Mouse (Mus musculus) neural tube, embryonic 14.5 days (tissue): ENCODE measurements around the gene Hdc. TPM values are rescaled to one million over a fixed set of nuclear protein-coding genes. Genes with fewer than 3 reads are reported as not detected.

Source experiments
- ATAC-seq: fragments of 200-750 bp; cut with Nextera tagmentation; 2 replicates; pipeline ENCODE4 v1.8.0; 2017; ENCODE audit warnings: low read depth, mild to moderate bottlenecking, moderate TSS enrichment, moderate library complexity
- H3K27ac ChIP-seq: fragments of 300-500 bp; sonication (generic); 2 replicates; pipeline ENCODE4 v1.5.1; 2014; ENCODE audit warnings: low read depth, mild to moderate bottlenecking, control low read depth, low read length, moderate library complexity, mixed read lengths
- H3K27me3 ChIP-seq: fragments of 300-500 bp; sonication (generic); 2 replicates; pipeline ENCODE4 v1.6.1; 2014; ENCODE audit warnings: low read length; ENCODE audit not compliant: control insufficient read depth, insufficient read depth
- H3K36me3 ChIP-seq: fragments of 300-500 bp; sonication (generic); 2 replicates; pipeline ENCODE4 v1.6.1; 2014; ENCODE audit warnings: low read length, mixed read lengths; ENCODE audit not compliant: control insufficient read depth, insufficient read depth
- H3K4me1 ChIP-seq: fragments of 300-500 bp; sonication (generic); 2 replicates; pipeline ENCODE4 v1.6.1; 2014; ENCODE audit warnings: low read length; ENCODE audit not compliant: control insufficient read depth, insufficient read depth
- H3K4me2 ChIP-seq: fragments of 300-500 bp; sonication (generic); 2 replicates; pipeline ENCODE4 v1.6.1; 2014; ENCODE audit warnings: mild to moderate bottlenecking, low read depth, low read length, control low read depth
- H3K4me3 ChIP-seq: fragments of 300-500 bp; sonication (generic); 2 replicates; pipeline ENCODE4 v1.5.1; 2014; ENCODE audit warnings: low read depth, low read length, control low read depth, mixed read lengths
- H3K9ac ChIP-seq: fragments of 300-500 bp; sonication (generic); replicated peaks from 2 replicates; pipeline ENCODE4 v1.6.1; 2014; ENCODE audit warnings: low read depth, mild to moderate bottlenecking, control low read depth, low read length, mixed read lengths
- H3K9me3 ChIP-seq: fragments of 300-500 bp; sonication (generic); 2 replicates; pipeline ENCODE4 v1.6.1; 2016; ENCODE audit warnings: low read length; ENCODE audit not compliant: control insufficient read depth
- WGBS: fragments of 180-500 bp; shearing (Covaris S2); extraction: QIAGEN DNeasy Blood & Tissue Kit; methylation state at CpG from one replicate; pipeline ENCODE4 v1.1.7; 2014; 5-methylcytosine and 5-hydroxymethylcytosine counted together
- polyA plus RNA-seq: library from polyadenylated mRNA; unstranded; fragments of >200 nt; fragmentation: Nextera tagmentation; extraction: Ambion mirVana; gene quantifications from 2 replicates; pipeline ENCODE4 v1.2.1, GENCODE M21; 2014

Gene Hdc
- polyA plus RNA-seq, 1 experiment from 2014 or later, result 0.24 TPM

GRCm38 (mm10) chr2:126575391-126576176 lies 43.5 kb downstream of the Hdc start:
- H3K9ac ChIP-seq, result no peak overlapping the region
- no peaks in the 10 kb centered on the region for H3K36me3 ChIP-seq
- ATAC-seq, result no peak
- no peak overlapping the region for H3K4me3 ChIP-seq
- no peak overlapping the region for H3K4me2 ChIP-seq
- WGBS, result 81% methylated on average over 11 of the region's 11 CpGs
- H3K4me1 ChIP-seq, result no peaks in the 10 kb centered on the region
- no peak overlapping the region for H3K27ac ChIP-seq
- H3K9me3 ChIP-seq, result no peaks in the 10 kb centered on the region
- H3K27me3 ChIP-seq, result no peaks in the 10 kb centered on the region

- Histone ChIP-seq H3K27me3 (no peaks in the 10 kb centered on the region), H3K4me1 (no peaks in the 10 kb centered on the region), H3K27ac (no peak overlapping the region), H3K36me3 (no peaks in the 10 kb centered on the region), H3K4me3 (no peak overlapping the region), H3K9ac (no peak overlapping the region), H3K9me3 (no peaks in the 10 kb centered on the region), H3K4me2 (no peak overlapping the region)
- 87% methylated on average over 4 of the region's 4 CpGs for WGBS
- no peak for ATAC-seq
Measured at GRCm38 (mm10) chr2:126572747-126573146, 46.4 kb downstream of the Hdc start.

- no peaks in the 10 kb centered on the region for H3K36me3 ChIP-seq
- H3K9me3 ChIP-seq, result no peaks in the 10 kb centered on the region
- 79% methylated on average over 1 of the region's 1 CpGs for WGBS
- no peak overlapping the region for H3K4me2 ChIP-seq
- H3K9ac ChIP-seq, result no peak overlapping the region
- no peak overlapping the region for H3K4me3 ChIP-seq
- no peaks in the 10 kb centered on the region for H3K27me3 ChIP-seq
- ATAC-seq, result no peak
- no peak overlapping the region for H3K27ac ChIP-seq
- H3K4me1 ChIP-seq, result no peaks in the 10 kb centered on the region
Measured at GRCm38 (mm10) chr2:126572163-126572562, 46.9 kb downstream of the Hdc start.

- Histone ChIP-seq H3K4me1 (no peaks in the 10 kb centered on the region), H3K4me2 (no peak overlapping the region), H3K27ac (no peak overlapping the region), H3K9me3 (no peaks in the 10 kb centered on the region), H3K4me3 (no peak overlapping the region), H3K27me3 (no peaks in the 10 kb centered on the region), H3K9ac (no peak overlapping the region), H3K36me3 (no peaks in the 10 kb centered on the region)
- WGBS, result 68% methylated on average over 17 of the region's 17 CpGs
- ATAC-seq, result no peak
Measured at GRCm38 (mm10) chr2:126563411-126564105, 55.5 kb downstream of the Hdc start.

- Histone ChIP-seq H3K27ac (no peak overlapping the region), H3K9me3 (no peaks in the 10 kb centered on the region), H3K4me1 (no peaks in the 10 kb centered on the region), H3K27me3 (no peaks in the 10 kb centered on the region), H3K36me3 (no peaks in the 10 kb centered on the region), H3K4me3 (no peak overlapping the region), H3K4me2 (no peak overlapping the region), H3K9ac (no peak overlapping the region)
- no peak for ATAC-seq
- WGBS, result 97% methylated on average over 1 of the region's 1 CpGs
Measured at GRCm38 (mm10) chr2:126560094-126560493, 59.0 kb downstream of the Hdc start.

- Histone ChIP-seq H3K4me3 (no peak overlapping the region), H3K36me3 (no peaks in the 10 kb centered on the region), H3K9me3 (no peaks in the 10 kb centered on the region), H3K27me3 (peaks cover 18% of the 10 kb centered on the region), H3K4me2 (no peak overlapping the region), H3K4me1 (peaks cover 9% of the 10 kb centered on the region; the same call in 1 of the 2 replicates), H3K9ac (no peak overlapping the region), H3K27ac (no peak overlapping the region)
- ATAC-seq, result no peak
- WGBS, result 84% methylated on average over 5 of the region's 5 CpGs
Measured at GRCm38 (mm10) chr2:126555533-126555932, 63.6 kb downstream of the Hdc start.

GRCm38 (mm10) chr2:126553291-126553639 lies 65.8 kb downstream of the Hdc start:
- Histone ChIP-seq H3K27ac (peak overlapping the region; percentile 34; the same call in 1 of the 2 replicates), H3K27me3 (peaks cover 18% of the 10 kb centered on the region), H3K9ac (peak overlapping the region; percentile 69), H3K36me3 (no peaks in the 10 kb centered on the region), H3K4me2 (peak overlapping the region; percentile 96), H3K4me1 (peaks cover 9% of the 10 kb centered on the region; the same call in 1 of the 2 replicates), H3K4me3 (peak overlapping the region; percentile 65), H3K9me3 (no peaks in the 10 kb centered on the region)
- 1% methylated on average over 26 of the region's 26 CpGs for WGBS
- peak; percentile 83 for ATAC-seq

GRCm38 (mm10) chr2:126552357-126553290 lies 66.5 kb downstream of the Hdc start, which contains the start of gene Slc27a2:
Slc27a2 (plus strand) TSS chr2:126552407.
- Histone ChIP-seq H3K4me1 (peaks cover 9% of the 10 kb centered on the region; the same call in 1 of the 2 replicates), H3K27ac (peak within 1 kb of the TSS; percentile 34; the same call in 1 of the 2 replicates), H3K9me3 (no peaks in the 10 kb centered on the region), H3K36me3 (no peaks in the 10 kb centered on the region), H3K27me3 (peaks cover 18% of the 10 kb centered on the region), H3K4me3 (peak within 1 kb of the TSS; percentile 65), H3K9ac (peak within 1 kb of the TSS; percentile 69), H3K4me2 (peak within 1 kb of the TSS; percentile 96)
- WGBS, result under 1% methylated on average over 61 of the region's 61 CpGs
- peak; percentile 87 for ATAC-seq
